Mouse (Mus musculus) heart, adult 9 months (tissue): ENCODE data around the gene F12.
A peak's percentile ranks its signal among the peaks of the same experiment; 100 is the strongest.

Experiments used
- DNase-seq, 2 experiments: peaks; one replicate each; pipeline ENCODE4 v3.0.0; 2022; ENCODE audit warnings: low spot score in 2 of 2

The F12 gene

DNA sequence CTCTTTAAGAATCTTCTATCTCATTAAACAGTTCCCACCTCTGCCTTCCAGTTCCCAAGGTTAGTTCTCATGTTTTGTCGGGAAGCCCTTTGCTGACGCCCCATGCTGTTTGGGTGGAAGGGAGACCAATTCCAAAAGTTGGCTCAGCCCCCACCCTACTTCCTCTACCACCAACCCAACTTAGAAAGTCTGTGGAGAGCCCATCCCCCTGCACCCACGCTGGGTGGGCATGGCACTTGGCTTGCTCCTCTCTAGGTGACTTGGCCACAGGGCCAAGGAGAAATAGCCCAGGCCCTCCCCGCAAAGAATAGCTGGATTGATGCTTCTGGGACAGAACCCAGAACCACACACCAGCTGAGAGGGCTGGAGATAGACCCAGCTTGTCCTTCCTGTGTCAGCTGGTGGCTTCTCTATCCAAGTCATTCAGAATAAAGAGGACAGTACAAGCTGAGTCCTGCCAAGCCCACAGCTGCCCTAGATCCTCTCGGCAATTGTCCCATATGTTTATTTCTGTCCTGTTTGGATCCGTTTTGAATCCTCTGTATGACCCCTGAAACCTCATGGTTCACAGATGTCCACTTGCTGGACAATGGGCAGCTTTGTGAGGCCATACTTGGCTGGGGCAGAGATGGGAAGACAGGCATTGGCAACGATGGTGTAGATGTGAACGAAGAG is 55.4 kb downstream of the F12 start:
- DNase-seq: peak; percentile 14 to 46

DNA sequence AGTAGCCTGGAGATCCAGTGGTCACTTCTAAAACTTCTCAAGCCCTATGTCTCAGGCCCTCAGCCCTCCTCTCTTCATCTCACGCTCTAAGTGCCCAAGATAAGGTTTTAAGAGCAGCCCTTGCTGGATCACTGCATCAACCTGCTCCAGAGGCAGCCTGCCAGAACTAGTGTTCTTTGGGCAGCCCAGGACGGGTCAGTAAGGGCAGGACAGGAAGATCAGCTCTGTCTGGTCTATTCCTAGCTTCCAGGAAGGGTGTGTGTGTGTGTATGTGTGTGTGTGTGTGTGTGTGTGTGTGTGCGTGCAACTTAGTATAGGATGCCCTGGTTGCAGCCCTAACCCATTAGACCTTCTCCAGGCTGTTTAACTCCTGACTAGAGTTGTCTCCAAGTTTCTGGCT is 56.4 kb downstream of the F12 start:
- peak; percentile 22 to 32 for DNase-seq

DNA sequence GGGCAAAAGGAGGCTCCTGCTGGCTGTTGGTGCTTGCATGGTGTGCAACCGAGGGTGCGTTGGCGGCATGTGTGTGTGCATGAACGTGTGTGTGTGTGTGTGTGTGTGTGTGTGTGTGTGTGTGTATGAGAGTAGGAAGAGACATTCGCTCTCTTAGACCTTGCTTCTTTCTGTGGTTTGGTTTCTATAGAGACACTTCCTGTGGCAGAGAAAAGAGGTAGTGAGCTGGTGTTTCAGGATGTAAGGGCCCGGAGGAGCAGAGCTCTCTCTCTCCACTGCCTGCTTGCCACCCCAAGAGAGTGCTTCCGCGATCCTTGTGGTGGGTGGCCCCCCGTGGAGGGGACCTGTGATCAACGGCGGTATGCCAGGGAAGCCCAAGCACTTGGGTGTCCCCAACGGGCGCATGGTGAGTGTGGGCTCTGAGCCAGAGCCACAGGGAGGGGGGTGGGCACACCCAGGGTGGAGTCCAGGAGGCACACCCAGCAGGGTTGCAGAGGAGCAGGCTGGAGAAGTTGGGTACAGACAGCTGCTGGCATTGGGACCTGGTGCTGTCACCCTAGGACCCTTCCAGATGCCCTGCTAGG is 57.0 kb downstream of the F12 start, which contains the start of gene Rgs14:
Gene Rgs14, plus strand, starts transcription at position 202 of the 584 bp plus-strand sequence.
- DNase-seq: peak; percentile 7 to 59

DNA sequence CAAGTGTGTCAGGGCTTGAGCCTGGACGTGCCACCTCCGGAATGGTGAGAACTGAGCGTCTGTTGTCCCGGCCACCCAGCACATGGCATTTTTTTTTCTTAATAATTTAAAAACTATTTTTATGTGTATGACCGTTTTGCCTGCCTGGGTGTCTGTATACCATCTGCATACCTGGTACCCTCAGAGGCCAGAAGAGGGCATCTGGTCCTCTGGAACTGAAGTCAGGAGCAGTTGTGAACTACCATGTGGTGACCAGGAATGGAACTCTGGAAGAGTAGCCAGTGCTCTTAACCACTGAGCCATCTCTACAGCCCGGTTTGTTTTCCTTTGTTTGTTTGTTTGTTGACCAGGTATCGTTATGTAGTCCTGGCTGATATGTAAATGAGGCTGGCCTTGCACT is 58.2 kb downstream of the F12 start:
- no peak for DNase-seq
